Mouse (Mus musculus) hindbrain, embryonic 16.5 days (tissue): ENCODE data around the gene Gjd3. TPM values are rescaled to one million over a fixed set of nuclear protein-coding genes. Genes with fewer than 3 reads are reported as not detected.
A peak's percentile ranks its signal among the peaks of the same experiment; 100 is the strongest.

Experiments
- ATAC-seq: fragments of 200-750 bp; cut with Nextera tagmentation; 2 replicates; pipeline ENCODE4 v1.8.0; 2017; ENCODE audit warnings: moderate TSS enrichment, moderate library complexity
- H3K27ac ChIP-seq: fragments of 300-500 bp; sonication (generic); 2 replicates; pipeline ENCODE4 v1.5.1; 2014; ENCODE audit warnings: low read depth, mild to moderate bottlenecking, control low read depth, low read length, moderate library complexity
- H3K27me3 ChIP-seq: fragments of 300-500 bp; sonication (generic); replicated peaks from 2 replicates; pipeline ENCODE4 v1.6.1; 2014; ENCODE audit warnings: low read length; ENCODE audit not compliant: control insufficient read depth, insufficient read depth
- H3K36me3 ChIP-seq: fragments of 300-500 bp; sonication (generic); 2 replicates; pipeline ENCODE4 v1.6.1; 2014; ENCODE audit warnings: mild to moderate bottlenecking, low read length, moderate library complexity, mixed read lengths; ENCODE audit not compliant: control insufficient read depth, insufficient read depth
- H3K4me1 ChIP-seq: fragments of 300-500 bp; sonication (generic); 2 replicates; pipeline ENCODE4 v1.6.1; 2014; ENCODE audit warnings: low read depth, low read length; ENCODE audit not compliant: control insufficient read depth, insufficient read depth
- H3K4me2 ChIP-seq: fragments of 300-500 bp; sonication (generic); 2 replicates; pipeline ENCODE4 v1.6.1; 2014; ENCODE audit warnings: mild to moderate bottlenecking, low read length, control low read depth, moderate library complexity
- H3K4me3 ChIP-seq: fragments of 300-500 bp; sonication (generic); 2 replicates; pipeline ENCODE4 v1.5.1; 2014; ENCODE audit warnings: mild to moderate bottlenecking, low read length, control low read depth, moderate library complexity
- H3K9ac ChIP-seq: fragments of 300-500 bp; sonication (generic); 2 replicates; pipeline ENCODE4 v1.6.1; 2014; ENCODE audit warnings: low read depth, mild to moderate bottlenecking, control low read depth, low read length, moderate library complexity
- H3K9me3 ChIP-seq: fragments of 300-500 bp; sonication (generic); 2 replicates; pipeline ENCODE4 v1.6.1; 2014; ENCODE audit warnings: mild to moderate bottlenecking, low read length, moderate library complexity; ENCODE audit not compliant: control insufficient read depth
- WGBS: fragments of 180-500 bp; shearing (Covaris S2); extraction: QIAGEN DNeasy Blood & Tissue Kit; methylation state at CpG from one replicate; pipeline ENCODE4 v1.1.7; 2014; 5-methylcytosine and 5-hydroxymethylcytosine counted together
- polyA plus RNA-seq: library from polyadenylated mRNA; unstranded; fragments of >200 nt; fragmentation: Nextera tagmentation; extraction: Ambion mirVana; gene quantifications from 2 replicates; pipeline ENCODE4 v1.2.1, GENCODE M21; 2015

Gjd3 gene
- polyA plus RNA-seq, 1 experiment from 2014 or later: 2.0 TPM

- no peaks in the 10 kb centered on the region for H3K27me3 ChIP-seq
- no peak overlapping the region for H3K4me3 ChIP-seq
- peak overlapping the region; percentile 99 for H3K4me2 ChIP-seq
- H3K27ac ChIP-seq: peak overlapping the region; percentile 59; the same call in 1 of the 2 replicates
- H3K4me1 ChIP-seq: peaks cover 98% of the 10 kb centered on the region
- peak; percentile 59 for ATAC-seq
- peak overlapping the region; percentile 38 for H3K9ac ChIP-seq
- H3K36me3 ChIP-seq: no peaks in the 10 kb centered on the region
- H3K9me3 ChIP-seq: no peaks in the 10 kb centered on the region
- 29% methylated on average over 8 of the region's 9 CpGs for WGBS
Observed at GRCm38 (mm10) chr11:98966499-98967141, 16.2 kb downstream of the Gjd3 start.

DNA sequence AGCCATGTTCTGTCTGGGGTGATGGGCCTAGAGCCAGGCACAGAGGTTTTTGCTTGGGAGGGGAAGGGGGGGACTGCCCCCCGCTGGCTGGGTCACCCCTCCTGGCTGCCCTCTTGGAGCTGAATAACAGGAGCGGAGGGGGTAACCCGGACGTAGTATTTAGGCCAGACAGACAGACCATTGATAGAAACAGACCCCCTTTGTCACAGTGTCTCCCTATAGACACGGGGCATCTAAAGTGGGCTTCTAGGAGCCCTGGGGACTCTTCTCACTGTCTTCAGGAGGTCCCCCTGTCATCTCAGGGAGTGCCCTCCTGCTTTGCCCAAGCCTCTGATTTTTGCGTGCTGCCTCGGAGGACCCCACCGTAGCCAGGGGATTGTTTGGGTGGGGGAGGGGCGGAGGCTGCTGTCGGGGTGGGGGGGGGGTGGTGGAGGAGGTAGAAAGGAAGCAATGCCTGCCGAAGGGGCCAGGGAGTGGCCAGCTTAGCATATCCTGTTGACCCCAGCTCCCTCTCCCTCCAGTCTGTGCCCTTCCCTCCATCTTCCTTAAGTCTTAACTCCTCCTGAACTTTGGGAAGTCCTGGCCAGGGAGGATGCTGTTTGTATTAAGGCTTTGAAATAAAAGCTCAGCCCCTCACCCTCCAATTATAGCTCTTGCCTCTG lies 17.3 kb downstream of the Gjd3 start:
- H3K27ac ChIP-seq: peak overlapping the region; percentile 71
- 13% methylated on average over 11 of the region's 11 CpGs for WGBS
- peak overlapping the region; percentile 99 for H3K4me2 ChIP-seq
- no peak overlapping the region for H3K4me3 ChIP-seq
- ATAC-seq: no peak
- no peaks in the 10 kb centered on the region for H3K9me3 ChIP-seq
- H3K4me1 ChIP-seq: peaks cover 98% of the 10 kb centered on the region
- no peaks in the 10 kb centered on the region for H3K36me3 ChIP-seq
- H3K9ac ChIP-seq: peak overlapping the region; percentile 44
- no peaks in the 10 kb centered on the region for H3K27me3 ChIP-seq

GRCm38 (mm10) chr11:98964616-98965415 lies 18.0 kb downstream of the Gjd3 start:
- H3K9me3 ChIP-seq: no peaks in the 10 kb centered on the region
- WGBS: 17% methylated on average over 15 of the region's 15 CpGs
- H3K4me2 ChIP-seq: peak overlapping the region; percentile 99
- no peaks in the 10 kb centered on the region for H3K36me3 ChIP-seq
- ATAC-seq: no peak
- peak overlapping the region; percentile 44 for H3K9ac ChIP-seq
- H3K27ac ChIP-seq: peak overlapping the region; percentile 71
- H3K4me3 ChIP-seq: no peak overlapping the region
- peaks cover 93% of the 10 kb centered on the region for H3K4me1 ChIP-seq
- no peaks in the 10 kb centered on the region for H3K27me3 ChIP-seq

DNA sequence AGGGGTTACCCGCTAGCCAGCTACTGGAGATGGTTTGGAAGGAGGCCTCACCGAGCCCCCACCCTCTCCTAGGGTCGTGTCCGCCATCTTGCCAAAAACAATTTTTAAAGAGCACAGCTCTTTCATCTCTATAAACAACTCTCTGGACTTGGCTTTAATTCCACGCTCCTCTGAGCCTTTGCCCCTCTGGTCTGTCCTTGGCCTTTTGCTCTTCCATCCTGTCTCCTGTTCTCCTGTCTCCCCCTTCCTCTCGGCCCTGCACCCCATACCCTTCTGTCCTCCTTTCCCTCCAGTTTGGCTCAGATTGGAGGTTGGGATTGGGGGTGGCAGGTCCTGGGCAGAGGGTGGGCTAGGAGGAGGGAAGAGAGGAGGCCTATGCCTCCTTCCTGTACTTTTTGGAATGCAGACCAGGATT lies 18.6 kb downstream of the Gjd3 start:
- H3K4me2 ChIP-seq: peak overlapping the region; percentile 99
- peak overlapping the region; percentile 71 for H3K27ac ChIP-seq
- no peaks in the 10 kb centered on the region for H3K9me3 ChIP-seq
- no peak for ATAC-seq
- no peaks in the 10 kb centered on the region for H3K27me3 ChIP-seq
- H3K4me3 ChIP-seq: peak overlapping the region; percentile 65
- H3K36me3 ChIP-seq: no peaks in the 10 kb centered on the region
- peak overlapping the region; percentile 47 for H3K9ac ChIP-seq
- peaks cover 93% of the 10 kb centered on the region for H3K4me1 ChIP-seq
- 12% methylated on average over 6 of the region's 6 CpGs for WGBS

- H3K4me3 ChIP-seq: peak overlapping the region; percentile 65
- WGBS: under 1% methylated on average over 32 of the region's 32 CpGs
- peak overlapping the region; percentile 99 for H3K4me2 ChIP-seq
- ATAC-seq: peak; percentile 58
- H3K9ac ChIP-seq: peak overlapping the region; percentile 47
- H3K27me3 ChIP-seq: no peaks in the 10 kb centered on the region
- H3K9me3 ChIP-seq: no peaks in the 10 kb centered on the region
- H3K4me1 ChIP-seq: peaks cover 88% of the 10 kb centered on the region
- peak overlapping the region; percentile 71 for H3K27ac ChIP-seq
- no peaks in the 10 kb centered on the region for H3K36me3 ChIP-seq
Observed at GRCm38 (mm10) chr11:98963191-98964021, 19.4 kb downstream of the Gjd3 start.

- H3K36me3 ChIP-seq: no peaks in the 10 kb centered on the region
- peak overlapping the region; percentile 65 for H3K4me3 ChIP-seq
- WGBS: 8% methylated on average over 12 of the region's 12 CpGs
- ATAC-seq: no peak
- H3K4me2 ChIP-seq: peak overlapping the region; percentile 99
- peak overlapping the region; percentile 71 for H3K27ac ChIP-seq
- H3K9me3 ChIP-seq: no peaks in the 10 kb centered on the region
- H3K27me3 ChIP-seq: no peaks in the 10 kb centered on the region
- peak overlapping the region; percentile 47 for H3K9ac ChIP-seq
- peaks cover 80% of the 10 kb centered on the region for H3K4me1 ChIP-seq
Observed at GRCm38 (mm10) chr11:98962421-98963095, 20.3 kb downstream of the Gjd3 start.

DNA sequence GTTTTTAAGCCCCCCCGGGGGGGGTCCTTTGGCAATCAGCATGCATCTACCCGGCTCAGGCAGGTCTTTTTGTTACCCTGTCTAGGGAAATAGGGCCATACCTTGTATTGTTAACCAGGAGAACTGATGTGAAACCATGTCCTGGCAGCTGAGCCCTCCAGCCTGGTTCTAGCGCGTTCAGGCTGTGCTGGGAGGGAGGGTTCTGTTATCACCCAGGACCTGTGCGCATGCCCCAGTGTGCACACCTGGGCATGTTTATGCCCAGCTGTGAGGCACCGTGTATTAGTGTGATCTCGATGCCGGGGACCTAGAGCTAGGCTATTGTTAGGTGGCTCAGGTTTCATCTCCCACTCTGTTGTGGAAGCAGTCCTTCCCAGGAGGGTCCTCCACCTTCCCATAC lies 21.1 kb downstream of the Gjd3 start:
- 7% methylated on average over 8 of the region's 8 CpGs for WGBS
- Histone ChIP-seq H3K4me2 (peak overlapping the region; percentile 99), H3K36me3 (no peaks in the 10 kb centered on the region), H3K9me3 (no peaks in the 10 kb centered on the region), H3K27me3 (no peaks in the 10 kb centered on the region), H3K4me3 (peak overlapping the region; percentile 65), H3K27ac (0 out of 2 replicates have a peak overlapping the region, but pooled peaks have one; percentile 6), H3K9ac (peak overlapping the region; percentile 70), H3K4me1 (peaks cover 72% of the 10 kb centered on the region)
- ATAC-seq: no peak

- Histone ChIP-seq H3K4me2 (peak overlapping the region; percentile 99), H3K27ac (peak overlapping the region; percentile 32), H3K36me3 (no peaks in the 10 kb centered on the region), H3K27me3 (no peaks in the 10 kb centered on the region), H3K9me3 (no peaks in the 10 kb centered on the region), H3K9ac (peak overlapping the region; percentile 70), H3K4me1 (peaks cover 66% of the 10 kb centered on the region), H3K4me3 (peak overlapping the region; percentile 65)
- no peak for ATAC-seq
- 3% methylated on average over 18 of the region's 18 CpGs for WGBS
Observed at GRCm38 (mm10) chr11:98961051-98961592, 21.7 kb downstream of the Gjd3 start.
